Mouse (Mus musculus) retina, embryonic 14.5 days (tissue): ENCODE measurements around the gene Apol7e.
A peak's percentile ranks its signal among the peaks of the same experiment; 100 is the strongest.
"Not testable (repeated sequence)": the region's sequence is repeated elsewhere in the genome, so short reads cannot be mapped to it uniquely, and the experiment has no call there.

Experiments used
- DNase-seq: peaks from one replicate; pipeline ENCODE4 v3.0.0-alpha.2; 2015; ENCODE audit warnings: low spot score

Apol7e gene

DNA sequence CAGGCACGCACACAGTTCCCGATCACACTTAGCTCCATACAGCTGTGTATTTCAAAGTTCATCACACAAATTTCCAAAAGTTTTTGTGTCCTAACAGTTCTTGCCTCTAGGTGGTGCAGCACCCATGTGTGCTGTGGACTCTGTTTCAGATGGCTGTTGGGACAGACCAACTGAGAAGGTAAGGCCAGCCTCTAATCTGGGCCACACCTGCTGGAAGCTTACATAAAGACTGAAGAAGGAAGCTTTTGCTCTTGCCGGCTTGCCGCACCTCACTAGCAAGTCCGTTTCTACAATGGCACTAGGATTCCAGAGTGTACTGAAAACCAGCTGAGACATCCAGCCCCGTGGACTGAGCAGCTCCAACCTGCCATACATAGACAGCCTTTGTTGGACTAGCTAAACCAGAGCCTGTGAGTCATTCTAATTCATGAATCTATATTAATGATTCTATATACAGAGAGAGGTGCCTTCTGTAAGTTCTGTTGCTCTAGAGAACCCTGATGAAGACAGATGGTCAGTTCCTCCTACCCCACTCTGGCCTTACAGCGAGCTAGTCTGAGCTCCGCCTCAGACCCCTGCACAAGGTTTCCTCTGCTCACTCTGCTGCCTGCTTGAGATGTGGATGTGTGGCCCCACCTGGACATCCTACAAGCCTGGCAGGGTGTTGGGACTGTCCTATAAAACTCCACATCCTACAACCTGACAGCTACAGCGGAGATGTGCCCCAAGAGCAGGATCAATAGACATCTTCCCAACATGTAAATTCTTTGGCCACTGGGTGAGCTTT is 42.0 kb downstream of the Apol7e start:
- peak; percentile 30 for DNase-seq

DNA sequence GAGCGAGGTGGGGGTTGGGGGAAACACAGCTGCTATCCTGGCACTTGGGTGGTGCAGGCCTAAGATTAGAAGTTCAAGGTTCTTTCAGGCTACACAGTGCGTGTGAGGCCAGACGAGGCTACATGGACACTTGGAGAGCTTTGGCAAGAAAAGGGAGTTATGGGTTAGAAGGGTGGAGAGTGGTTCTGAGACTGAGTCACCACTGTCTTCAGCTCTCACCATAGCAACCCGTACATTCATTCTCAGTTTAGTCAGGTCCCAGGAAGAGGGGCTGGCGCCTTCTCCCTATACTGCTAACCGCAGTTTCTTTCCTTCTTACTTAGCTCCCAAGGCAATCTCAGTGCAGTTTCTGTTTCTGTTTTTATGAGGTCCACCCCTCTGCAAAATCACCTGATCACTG is 42.9 kb downstream of the Apol7e start:
- not testable (repeated sequence) for DNase-seq

DNA sequence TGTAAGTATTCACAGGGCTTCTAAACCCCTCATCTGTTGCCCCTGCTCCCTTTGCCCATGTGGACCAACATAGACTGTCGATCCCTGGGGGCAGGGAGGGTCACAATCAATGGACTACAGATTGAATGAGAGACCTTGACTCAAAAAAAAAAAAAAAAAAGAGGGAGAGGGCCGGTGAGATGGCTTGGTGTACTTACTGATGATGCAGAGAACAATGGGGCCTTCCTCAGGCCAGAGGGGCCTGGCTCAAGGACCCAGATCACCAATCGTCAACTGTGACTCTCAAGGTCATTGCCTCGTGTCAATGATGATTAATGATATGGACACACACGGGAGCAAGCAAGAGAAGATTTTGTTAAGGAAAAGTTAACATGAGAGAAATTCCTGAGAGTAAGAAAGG is 46.0 kb downstream of the Apol7e start:
- no peak for DNase-seq

DNA sequence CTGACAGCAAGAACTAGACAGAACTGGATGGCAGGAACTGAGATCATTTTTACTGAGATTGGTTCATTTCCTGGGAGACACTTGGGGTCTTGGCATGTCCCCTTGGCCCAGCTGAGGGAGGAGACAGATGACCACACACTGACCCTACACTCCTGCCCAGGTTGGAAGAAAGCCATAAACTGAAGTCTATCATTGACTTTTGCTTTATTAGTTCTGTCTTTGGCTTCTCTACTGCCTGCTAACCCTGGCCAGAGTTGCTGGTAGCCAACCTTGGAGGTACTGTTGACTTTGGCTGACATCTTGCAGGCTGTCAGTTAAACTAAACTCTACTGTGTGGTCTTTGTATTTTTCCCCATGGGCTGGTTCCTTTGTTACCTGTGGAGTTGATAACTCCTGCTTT is 46.4 kb downstream of the Apol7e start:
- DNase-seq: no peak

DNA sequence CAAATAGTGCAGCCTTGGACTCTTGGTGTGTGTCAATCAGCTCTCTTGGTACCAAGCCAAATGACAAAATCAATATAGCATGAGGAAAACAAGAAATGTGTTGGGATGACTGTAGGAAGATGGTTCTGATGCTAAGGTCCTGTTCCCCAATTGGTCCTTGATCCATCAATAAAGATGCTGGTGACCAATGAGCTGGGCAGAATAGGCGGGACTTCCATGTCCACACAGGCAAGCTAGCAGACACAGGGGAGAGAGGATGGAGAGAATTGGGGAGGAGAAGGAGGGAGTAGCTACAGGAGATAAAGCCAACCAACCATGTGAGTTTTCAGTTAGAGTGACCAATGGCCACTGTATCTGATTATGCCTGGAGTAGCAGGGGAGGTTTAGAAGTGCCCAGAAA is 47.7 kb downstream of the Apol7e start:
- DNase-seq: no peak

DNA sequence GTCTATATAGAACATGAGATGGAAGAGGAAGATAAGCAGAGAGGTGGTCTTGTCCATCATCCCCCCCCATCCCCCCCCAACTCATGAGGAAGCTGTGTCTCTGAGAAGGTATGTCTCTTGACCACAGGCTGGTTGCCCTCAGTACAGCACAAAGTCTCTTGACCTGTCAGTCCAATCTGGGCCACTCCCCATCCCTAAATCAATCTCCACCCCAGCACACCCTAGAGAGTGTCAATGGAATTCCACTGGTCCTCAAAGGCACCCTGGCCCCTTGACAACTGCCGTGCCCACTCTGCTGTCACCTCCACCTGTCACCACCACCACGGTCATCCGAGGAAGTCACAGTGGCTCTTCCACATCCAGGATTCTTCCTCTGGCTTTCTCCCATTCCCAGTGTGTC is 49.8 kb downstream of the Apol7e start:
- DNase-seq: no peak

DNA sequence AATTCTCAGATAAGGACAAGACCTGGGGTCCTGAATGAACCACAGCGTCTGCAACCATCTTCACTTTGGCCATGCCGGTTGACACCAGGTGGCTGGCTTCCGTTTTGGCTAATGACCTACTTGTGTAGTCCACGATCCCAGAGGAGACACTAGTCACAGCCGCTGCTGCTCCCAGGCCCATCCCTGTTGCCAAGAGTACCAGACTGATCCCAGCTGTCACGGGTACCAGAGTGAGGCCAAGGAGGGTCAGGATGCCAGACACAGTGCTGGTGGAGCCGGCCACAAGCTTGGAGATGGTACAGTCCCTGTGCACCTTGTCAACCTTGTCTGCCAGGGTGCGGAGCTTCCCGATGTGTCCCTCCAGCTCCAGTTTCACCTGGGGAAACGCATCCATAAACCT is 51.1 kb downstream of the Apol7e start:
- DNase-seq: no peak

DNA sequence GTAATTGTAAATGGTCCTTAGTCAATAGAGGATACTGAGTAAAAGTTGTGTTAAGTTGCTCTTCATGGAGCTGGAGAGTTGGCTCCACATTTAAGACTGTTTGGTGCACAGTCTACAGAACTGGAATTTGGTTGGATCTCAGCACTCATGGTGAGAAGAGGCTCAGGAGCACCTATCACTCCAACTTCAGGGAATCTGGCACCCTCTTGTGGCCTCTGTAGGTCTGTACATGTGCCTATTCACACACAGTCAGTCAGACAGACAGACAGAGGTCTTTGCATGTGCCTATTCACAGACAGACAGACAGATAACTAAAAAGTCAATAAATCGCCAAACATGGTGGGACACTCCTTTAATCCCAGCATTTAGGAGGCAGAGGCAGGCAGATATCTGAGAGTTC is 51.8 kb downstream of the Apol7e start:
- DNase-seq: peak; percentile 63

DNA sequence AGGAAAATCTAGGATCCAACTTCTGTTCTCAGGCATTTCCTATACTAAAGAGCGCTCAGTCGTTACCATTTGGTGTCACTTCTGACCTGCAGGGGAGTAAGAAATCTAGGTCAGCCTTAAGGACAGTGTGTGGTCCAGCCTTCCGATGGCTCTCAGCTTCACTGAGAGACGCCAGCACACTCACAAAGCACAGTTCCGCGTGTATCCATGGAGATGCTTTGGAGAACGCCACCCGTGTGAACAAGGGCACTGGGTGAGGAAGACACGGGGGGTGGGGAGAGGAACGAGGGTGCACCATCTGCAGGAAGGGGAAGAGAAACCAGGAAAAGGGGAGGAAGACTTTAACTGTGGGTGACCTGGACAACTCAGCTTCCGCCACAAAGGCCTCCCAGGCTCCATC is 53.8 kb downstream of the Apol7e start:
- DNase-seq: peak; percentile 51

DNA sequence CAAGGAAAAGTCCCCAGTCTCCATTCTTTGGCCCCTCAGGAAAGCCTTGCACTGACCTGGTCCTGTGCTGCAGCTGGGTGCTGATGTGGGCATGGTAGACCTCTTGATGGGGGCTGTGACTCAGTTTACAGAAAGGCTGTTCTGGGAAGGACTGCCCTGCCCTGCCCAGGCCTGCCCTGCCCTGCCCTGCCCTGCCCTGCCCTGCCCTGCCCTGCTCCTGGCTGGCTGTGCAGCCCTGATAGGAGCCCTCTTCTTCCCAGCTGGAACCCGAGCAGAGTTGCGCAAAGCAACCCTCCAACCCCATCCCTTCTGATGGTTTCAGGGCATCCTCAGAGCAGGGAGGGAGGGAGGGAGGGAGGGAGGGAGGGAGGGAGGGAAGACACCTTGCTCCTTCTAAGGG is 56.5 kb downstream of the Apol7e start:
- no peak for DNase-seq

DNA sequence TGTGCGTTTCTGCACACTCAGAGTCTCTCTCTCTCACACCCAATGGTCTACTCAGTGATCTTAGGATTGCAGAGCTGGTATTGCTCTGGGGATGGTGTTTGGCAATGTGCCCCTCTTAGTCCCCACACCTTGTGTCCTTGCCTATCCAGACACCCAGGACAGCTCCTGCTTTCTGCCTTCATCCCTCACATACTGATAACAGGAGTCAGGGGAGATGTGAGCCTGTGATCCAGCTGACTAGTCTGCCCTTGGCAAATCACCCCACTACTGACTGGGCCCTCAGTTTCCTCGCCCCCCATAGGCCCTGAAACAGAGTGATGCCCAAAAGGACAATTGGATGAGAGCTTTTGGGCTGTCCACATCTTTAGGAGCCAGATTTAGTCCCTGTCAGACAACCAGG is 57.4 kb downstream of the Apol7e start:
- DNase-seq: no peak

DNA sequence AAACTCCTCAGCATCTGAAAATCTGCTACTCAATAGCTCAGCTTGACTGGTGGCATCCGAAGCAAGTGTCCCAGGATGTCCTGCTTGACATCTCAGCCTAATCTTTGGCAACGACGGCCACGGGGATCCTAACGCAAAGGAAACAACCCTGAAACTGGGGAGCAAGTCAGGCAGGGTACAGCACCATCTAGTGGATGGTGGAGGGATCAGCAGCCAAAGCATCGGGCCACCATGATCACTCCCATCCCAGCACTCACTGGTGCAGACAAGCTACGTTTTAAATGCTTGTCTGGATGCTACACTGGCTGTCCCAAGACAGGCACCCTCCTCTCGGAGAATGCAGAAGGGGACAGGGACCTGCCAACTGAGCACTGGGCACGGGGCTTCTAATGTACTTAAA is 58.2 kb downstream of the Apol7e start, which contains the start of gene Apol8:
Apol8 (minus strand) TSS at position 156 of the 400 bp plus-strand sequence.
- DNase-seq: peak; percentile 84

DNA sequence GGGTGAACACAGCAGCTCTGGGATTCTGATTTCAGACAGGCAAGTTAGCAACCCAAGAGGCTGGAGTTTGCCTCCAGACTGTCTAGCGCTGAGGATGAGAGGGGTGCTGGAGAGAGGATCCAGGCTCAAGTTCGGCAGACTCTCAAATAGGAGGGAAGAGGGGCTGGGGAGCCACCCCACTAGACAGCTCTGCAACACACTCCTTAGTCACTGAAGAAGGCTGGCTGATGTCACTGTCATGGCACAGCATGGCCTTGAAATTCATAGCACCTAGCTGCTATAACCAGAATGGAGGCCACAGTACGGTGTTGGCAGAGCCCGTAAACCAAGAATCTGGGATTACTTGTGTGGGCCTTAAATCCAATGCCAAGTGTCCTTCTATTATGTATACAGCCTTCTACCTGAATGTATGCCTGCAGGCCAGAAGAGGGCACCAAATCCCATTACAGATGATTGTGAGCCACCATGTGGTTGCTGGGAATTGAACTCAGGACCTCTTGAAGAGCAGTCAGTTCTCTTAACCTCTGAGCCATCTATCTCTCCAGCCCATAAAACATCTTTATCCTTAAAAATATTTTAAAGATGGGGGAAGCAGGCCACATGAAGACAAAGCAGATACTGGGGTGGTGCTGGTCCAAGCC is 59.0 kb downstream of the Apol7e start:
- DNase-seq: no peak

DNA sequence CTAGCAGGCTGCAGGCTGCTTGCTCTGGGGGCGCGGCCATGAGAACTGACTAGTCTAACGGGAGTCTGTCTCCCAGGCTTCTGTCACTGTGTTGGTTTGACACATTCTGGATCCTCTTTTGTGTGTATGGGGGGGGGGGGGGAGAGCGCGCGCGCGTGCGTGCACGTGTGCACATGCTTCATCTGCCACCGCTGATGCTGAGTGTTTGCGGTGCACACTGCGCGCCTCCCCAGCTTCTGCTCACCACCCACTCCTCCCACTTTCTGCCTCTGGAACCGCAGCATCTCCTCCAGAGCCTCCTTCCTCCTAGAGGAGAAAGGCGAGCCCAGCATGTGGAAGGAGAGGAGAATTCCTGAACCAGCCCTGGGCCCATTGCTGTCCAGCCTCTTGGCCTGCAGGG is 61.4 kb downstream of the Apol7e start:
- DNase-seq: no peak

DNA sequence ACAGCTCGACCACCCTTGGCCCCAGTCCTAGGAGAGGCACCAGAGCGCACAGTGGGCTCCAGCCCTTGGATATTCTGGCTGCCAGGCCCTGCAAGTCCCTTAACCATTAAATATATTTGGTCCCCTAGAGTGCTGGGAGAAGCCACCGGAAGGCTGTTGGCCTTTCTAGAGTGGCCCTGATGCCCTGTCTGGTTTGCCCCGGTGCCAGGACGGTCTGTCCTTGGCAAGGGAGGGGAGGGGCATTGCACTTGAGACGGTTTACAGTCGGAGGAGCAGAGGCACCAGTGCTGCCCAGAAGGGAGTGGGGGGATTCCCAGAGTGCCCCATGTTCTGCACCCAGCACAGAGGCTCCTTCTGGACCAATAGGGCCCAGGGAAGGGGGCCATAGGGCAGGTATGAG is 62.4 kb downstream of the Apol7e start:
- no peak for DNase-seq

DNA sequence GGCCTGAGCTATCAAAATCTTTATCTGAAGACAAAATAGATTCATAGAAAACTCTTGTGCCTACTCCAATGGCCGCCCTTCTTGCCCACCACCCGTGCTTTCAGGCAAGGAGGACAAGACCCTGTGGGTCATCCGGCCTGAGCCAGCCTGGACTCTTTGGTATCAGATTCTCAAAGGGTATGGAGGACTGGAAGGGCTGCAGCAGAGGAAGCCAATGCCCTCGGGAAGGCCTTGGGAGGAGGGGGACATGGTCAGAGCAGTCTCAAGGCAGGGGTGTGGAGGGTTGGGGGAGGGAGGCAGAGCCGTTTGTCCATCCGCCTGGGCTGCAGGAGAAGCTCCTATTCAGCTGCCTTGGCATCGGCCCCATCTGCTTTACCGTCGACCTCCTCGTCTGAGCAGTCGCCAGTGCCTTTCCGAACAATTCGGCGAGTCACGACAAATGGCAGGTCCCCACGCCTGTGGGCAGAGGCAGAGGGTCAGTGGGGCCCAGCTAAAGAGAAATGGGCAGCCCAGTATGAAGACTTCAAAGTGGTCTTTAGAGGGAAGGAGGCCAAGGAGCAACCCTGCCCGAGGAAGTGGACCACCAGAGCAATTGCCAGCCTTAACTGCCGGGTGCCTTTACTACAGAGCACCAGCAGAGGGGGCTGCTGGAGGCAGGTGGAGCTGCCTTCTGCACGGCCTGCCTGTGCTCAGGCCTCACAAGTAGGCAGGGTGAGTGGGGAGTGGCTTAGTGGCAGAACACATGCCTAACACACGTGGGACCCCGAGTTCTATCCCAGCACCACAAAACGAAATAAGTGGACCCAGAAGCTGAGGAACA is 63.1 kb downstream of the Apol7e start:
- DNase-seq: peak; percentile 63

DNA sequence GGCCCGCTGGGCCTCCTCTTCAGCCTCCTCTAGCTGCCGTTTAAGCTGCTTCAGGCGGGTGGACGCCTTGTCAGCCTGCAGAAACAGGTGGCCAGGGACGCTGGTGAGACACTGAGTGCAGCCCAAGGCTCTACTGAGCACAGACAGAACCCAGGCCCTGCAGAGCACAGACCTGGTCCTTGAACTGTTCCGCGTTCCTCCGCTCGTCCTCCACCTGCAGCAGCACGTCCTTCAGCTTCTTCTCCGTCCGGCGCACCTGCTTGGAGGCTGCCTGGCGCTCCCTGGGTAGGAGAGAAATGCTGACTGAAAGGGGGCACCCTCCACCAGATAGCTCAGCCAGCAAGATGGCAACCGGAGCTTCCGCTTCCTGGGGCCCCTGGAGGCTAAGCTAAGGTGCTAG is 64.4 kb downstream of the Apol7e start:
- no peak for DNase-seq

DNA sequence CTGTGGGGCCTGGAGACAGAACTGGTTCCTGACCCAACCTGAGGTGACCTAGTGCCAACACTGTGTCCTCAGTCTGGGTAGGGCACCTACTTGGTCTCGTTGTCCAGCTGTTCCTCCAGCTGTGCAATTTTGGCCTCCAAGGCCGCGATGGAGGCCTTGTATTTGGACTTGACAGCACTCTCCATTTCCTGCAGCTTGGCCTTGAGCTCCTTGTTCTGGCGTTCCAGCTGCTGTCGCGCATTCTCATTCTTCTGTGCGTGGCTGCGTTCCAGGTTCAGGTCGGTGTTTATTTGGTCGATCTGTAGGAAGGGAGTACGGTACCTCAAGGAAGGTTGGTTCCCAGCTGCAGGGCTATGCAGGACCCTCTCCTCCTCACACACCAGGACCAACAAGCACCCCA is 65.0 kb downstream of the Apol7e start:
- no peak for DNase-seq

DNA sequence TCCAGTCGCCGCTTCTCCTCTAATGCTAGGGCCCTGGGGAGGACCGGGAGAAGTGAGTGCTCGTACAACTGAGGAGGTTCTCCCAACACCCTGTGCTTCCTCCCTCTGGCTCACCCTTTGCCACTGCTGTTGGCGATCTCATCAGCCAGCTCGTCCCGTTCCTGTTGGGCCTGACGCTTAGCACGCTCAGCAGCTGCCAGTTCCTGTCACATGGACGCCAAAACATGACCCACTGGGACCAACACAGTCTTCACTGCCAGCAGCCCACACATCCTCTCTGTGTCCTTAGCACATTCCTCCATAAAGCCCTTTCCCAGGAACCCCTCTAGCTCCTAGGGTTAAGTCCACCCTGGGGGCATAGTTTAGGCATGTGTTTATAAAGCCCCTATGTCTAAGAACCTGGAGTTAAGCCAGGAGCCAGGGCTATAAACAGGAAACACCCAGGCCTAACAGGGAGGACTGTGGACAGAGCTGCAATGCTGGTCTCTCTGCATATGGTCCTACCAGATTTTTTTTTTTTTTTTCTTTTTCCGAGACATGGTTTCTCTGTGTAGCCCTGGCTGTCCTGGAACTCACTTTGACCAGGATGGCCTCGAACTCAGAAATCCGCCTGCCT is 65.8 kb downstream of the Apol7e start:
- DNase-seq: no peak

DNA sequence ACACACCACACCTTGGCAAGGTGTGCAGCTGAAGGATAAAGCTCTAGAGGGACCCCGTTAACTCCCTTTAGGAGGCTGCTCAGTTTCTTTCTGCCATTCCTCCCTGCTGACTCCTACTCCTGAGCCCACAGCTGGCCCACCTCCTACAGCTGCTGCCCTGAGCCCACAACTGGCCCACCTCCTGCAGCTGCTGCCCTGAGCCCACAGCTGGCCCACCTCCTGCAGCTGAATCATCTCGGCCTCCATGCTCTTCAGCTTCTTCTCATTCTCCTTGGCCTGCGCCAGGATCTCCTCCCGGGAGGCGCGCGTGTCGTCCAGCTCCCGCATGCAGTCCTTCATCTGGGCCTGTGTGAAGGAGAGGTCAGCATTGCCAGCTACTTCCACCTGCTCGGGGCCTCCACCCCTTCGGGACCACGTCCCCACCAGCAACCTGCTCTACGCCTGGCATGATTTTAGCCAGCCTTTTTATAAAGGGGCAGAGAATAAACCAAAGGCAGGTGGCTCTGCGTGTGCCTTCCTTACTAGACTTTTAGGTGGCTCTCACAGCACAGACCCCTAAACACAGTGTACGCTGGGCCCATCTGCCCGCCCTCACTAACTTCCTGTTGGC is 66.9 kb downstream of the Apol7e start:
- DNase-seq: no peak

DNA sequence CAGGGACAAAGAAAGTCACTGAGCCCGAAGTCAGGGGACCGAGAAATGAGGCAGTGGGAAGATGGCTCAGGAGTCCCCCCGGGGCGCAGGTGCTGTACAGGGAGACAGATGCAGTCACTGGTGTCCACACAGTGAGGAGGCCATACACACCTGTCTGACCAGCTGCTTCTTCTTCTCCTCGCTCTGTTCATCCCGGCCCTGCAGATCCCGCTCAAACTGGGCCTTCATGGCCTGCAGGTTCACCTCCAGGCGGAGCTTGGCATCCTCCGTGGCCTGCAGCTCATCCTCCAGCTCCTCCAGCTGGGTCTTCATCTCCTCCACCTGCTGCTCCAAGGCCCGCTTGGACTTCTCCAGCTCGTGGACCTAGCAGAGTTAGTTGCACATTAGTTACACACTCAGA is 68.3 kb downstream of the Apol7e start:
- DNase-seq: no peak
